Mouse (Mus musculus): ENCODE measurements around the gene Cep152. TPM values are rescaled to one million over a fixed set of nuclear protein-coding genes. Genes with fewer than 3 reads are reported as not detected.
A peak's percentile ranks its signal among the peaks of the same experiment; 100 is the strongest.

Gene Cep152
- 13.1 to 17.5 TPM (median 16.3 TPM) in 3 replicates for total RNA-seq (2017)

GRCm38 (mm10) chr2:125624837-125625351 lies at the start of gene Cep152:
Cep152 (minus strand) TSS chr2:125625113.
- ATAC-seq (replicated peaks; ENCODE audit: insufficient number of reproducible peaks, low FRiP score, low TSS enrichment, poor library complexity, severe bottlenecking), result peak; percentile 97

- ATAC-seq (replicated peaks; ENCODE audit: insufficient number of reproducible peaks, low FRiP score, low TSS enrichment, poor library complexity, severe bottlenecking), result peak; percentile 72
Observed at GRCm38 (mm10) chr2:125672957-125673631, 48.2 kb upstream of the Cep152 start, which contains the start of gene Eid1. Eid1 (plus strand) TSS chr2:125673095.

- 0 out of 2 replicates have a peak, but pooled peaks have one; percentile 14 for ATAC-seq (replicated peaks; ENCODE audit: insufficient number of reproducible peaks, low FRiP score, low TSS enrichment, poor library complexity, severe bottlenecking)
Observed at GRCm38 (mm10) chr2:125672568-125672956, 47.6 kb upstream of the Cep152 start.

- ATAC-seq (replicated peaks; ENCODE audit: insufficient number of reproducible peaks, low FRiP score, low TSS enrichment, poor library complexity, severe bottlenecking), result no peak
Observed at GRCm38 (mm10) chr2:125670846-125671245, 45.9 kb upstream of the Cep152 start.

- no peak for ATAC-seq (replicated peaks; ENCODE audit: insufficient number of reproducible peaks, low FRiP score, low TSS enrichment, poor library complexity, severe bottlenecking)
Observed at GRCm38 (mm10) chr2:125667721-125668120, 42.8 kb upstream of the Cep152 start.

GRCm38 (mm10) chr2:125667184-125667583 lies 42.3 kb upstream of the Cep152 start:
- peak; percentile 74 for ATAC-seq (replicated peaks; ENCODE audit: insufficient number of reproducible peaks, low FRiP score, low TSS enrichment, poor library complexity, severe bottlenecking)

- ATAC-seq (replicated peaks; ENCODE audit: insufficient number of reproducible peaks, low FRiP score, low TSS enrichment, poor library complexity, severe bottlenecking), result no peak
Observed at GRCm38 (mm10) chr2:125666668-125667067, 41.8 kb upstream of the Cep152 start.

GRCm38 (mm10) chr2:125665909-125666308 lies 41.0 kb upstream of the Cep152 start:
- no peak for ATAC-seq (replicated peaks; ENCODE audit: insufficient number of reproducible peaks, low FRiP score, low TSS enrichment, poor library complexity, severe bottlenecking)

GRCm38 (mm10) chr2:125665213-125665612 lies 40.3 kb upstream of the Cep152 start:
- no peak for ATAC-seq (replicated peaks; ENCODE audit: insufficient number of reproducible peaks, low FRiP score, low TSS enrichment, poor library complexity, severe bottlenecking)

- no peak for ATAC-seq (replicated peaks; ENCODE audit: insufficient number of reproducible peaks, low FRiP score, low TSS enrichment, poor library complexity, severe bottlenecking)
Observed at GRCm38 (mm10) chr2:125662517-125662916, 37.6 kb upstream of the Cep152 start.

GRCm38 (mm10) chr2:125661156-125661555 lies 36.2 kb upstream of the Cep152 start:
- no peak for ATAC-seq (replicated peaks; ENCODE audit: insufficient number of reproducible peaks, low FRiP score, low TSS enrichment, poor library complexity, severe bottlenecking)

- ATAC-seq (replicated peaks; ENCODE audit: insufficient number of reproducible peaks, low FRiP score, low TSS enrichment, poor library complexity, severe bottlenecking), result no peak
Observed at GRCm38 (mm10) chr2:125660537-125661130, 35.7 kb upstream of the Cep152 start.

- peak; percentile 84 for ATAC-seq (replicated peaks; ENCODE audit: insufficient number of reproducible peaks, low FRiP score, low TSS enrichment, poor library complexity, severe bottlenecking)
Observed at GRCm38 (mm10) chr2:125659823-125660536, 35.1 kb upstream of the Cep152 start.

GRCm38 (mm10) chr2:125655391-125655790 lies 30.5 kb upstream of the Cep152 start:
- no peak for ATAC-seq (replicated peaks; ENCODE audit: insufficient number of reproducible peaks, low FRiP score, low TSS enrichment, poor library complexity, severe bottlenecking)

GRCm38 (mm10) chr2:125653286-125653685 lies 28.4 kb upstream of the Cep152 start:
- no peak for ATAC-seq (replicated peaks; ENCODE audit: insufficient number of reproducible peaks, low FRiP score, low TSS enrichment, poor library complexity, severe bottlenecking)

- ATAC-seq (replicated peaks; ENCODE audit: insufficient number of reproducible peaks, low FRiP score, low TSS enrichment, poor library complexity, severe bottlenecking), result no peak
Observed at GRCm38 (mm10) chr2:125651563-125651962, 26.6 kb upstream of the Cep152 start.

- 0 out of 2 replicates have a peak, but pooled peaks have one; percentile 17 for ATAC-seq (replicated peaks; ENCODE audit: insufficient number of reproducible peaks, low FRiP score, low TSS enrichment, poor library complexity, severe bottlenecking)
Observed at GRCm38 (mm10) chr2:125650742-125651352, 25.9 kb upstream of the Cep152 start.

GRCm38 (mm10) chr2:125650038-125650437 lies 25.1 kb upstream of the Cep152 start:
- ATAC-seq (replicated peaks; ENCODE audit: insufficient number of reproducible peaks, low FRiP score, low TSS enrichment, poor library complexity, severe bottlenecking), result no peak

GRCm38 (mm10) chr2:125644912-125645311 lies 20.0 kb upstream of the Cep152 start:
- no peak for ATAC-seq (replicated peaks; ENCODE audit: insufficient number of reproducible peaks, low FRiP score, low TSS enrichment, poor library complexity, severe bottlenecking)

All from monocyte, adult 5-6 weeks (primary cell).